Mouse (Mus musculus): ENCODE measurements around the gene Gm49450. TPM values are rescaled to one million over a fixed set of nuclear protein-coding genes. Genes with fewer than 3 reads are reported as not detected.
"Not testable (repeated sequence)": the region's sequence is repeated elsewhere in the genome, so short reads cannot be mapped to it uniquely, and the experiment has no call there.

Gm49450 gene
- polyA plus RNA-seq, 1 experiment from 2014 or later = not detected

GRCm38 (mm10) chr15:98928598-98929240 is 24.6 kb downstream of the Gm49450 start:
- Histone ChIP-seq H3K4me1 (peaks cover 23% of the 10 kb centered on the region), H3K36me3 (replicated peaks) (peaks cover 15% of the 10 kb centered on the region), H3K9ac (no peak overlapping the region), H3K4me3 (replicated peaks) (no peak overlapping the region), H3K4me2 (no peak overlapping the region), H3K9me3 (no peaks in the 10 kb centered on the region), H3K27me3 (no peaks in the 10 kb centered on the region), H3K27ac (peak overlapping the region; percentile 56; the same call in 1 of the 2 replicates)
- peak; percentile 28 for ATAC-seq (ENCODE audit: low FRiP score)
- 17% methylated on average over 13 of the region's 13 CpGs for WGBS

- Histone ChIP-seq H3K4me2 (no peak overlapping the region), H3K27ac (no peak overlapping the region), H3K36me3 (replicated peaks) (peaks cover 15% of the 10 kb centered on the region), H3K9ac (no peak overlapping the region), H3K9me3 (no peaks in the 10 kb centered on the region), H3K4me3 (replicated peaks) (no peak overlapping the region), H3K27me3 (no peaks in the 10 kb centered on the region), H3K4me1 (peaks cover 18% of the 10 kb centered on the region)
- no peak for ATAC-seq (ENCODE audit: low FRiP score)
- 79% methylated on average over 5 of the region's 5 CpGs for WGBS
Observed at GRCm38 (mm10) chr15:98927566-98927965, 25.8 kb downstream of the Gm49450 start.

GRCm38 (mm10) chr15:98924682-98925081 is 28.7 kb downstream of the Gm49450 start:
- Histone ChIP-seq H3K4me3 (replicated peaks) (no peak overlapping the region), H3K4me2 (no peak overlapping the region), H3K9me3 (no peaks in the 10 kb centered on the region), H3K36me3 (replicated peaks) (peaks cover 4% of the 10 kb centered on the region; the same call in 1 of the 2 replicates), H3K4me1 (peaks cover 8% of the 10 kb centered on the region; the same call in 1 of the 2 replicates), H3K27me3 (no peaks in the 10 kb centered on the region), H3K27ac (no peak overlapping the region), H3K9ac (no peak overlapping the region)
- ATAC-seq (ENCODE audit: low FRiP score) = no peak
- 81% methylated on average over 3 of the region's 3 CpGs for WGBS

- no peak overlapping the region for H3K27ac ChIP-seq
- H3K36me3 ChIP-seq (replicated peaks) = peaks cover 4% of the 10 kb centered on the region; the same call in 1 of the 2 replicates
- H3K4me3 ChIP-seq (replicated peaks) = no peak overlapping the region
- H3K9ac ChIP-seq = no peak overlapping the region
- ATAC-seq (ENCODE audit: low FRiP score) = no peak
- H3K4me2 ChIP-seq = no peak overlapping the region
- peaks cover 4% of the 10 kb centered on the region; the same call in 1 of the 2 replicates for H3K4me1 ChIP-seq
- H3K27me3 ChIP-seq = no peaks in the 10 kb centered on the region
- H3K9me3 ChIP-seq = no peaks in the 10 kb centered on the region
- 86% methylated on average over 2 of the region's 2 CpGs for WGBS
Observed at GRCm38 (mm10) chr15:98923031-98923537, 30.3 kb downstream of the Gm49450 start.

- no peaks in the 10 kb centered on the region for H3K9me3 ChIP-seq
- no peak overlapping the region for H3K4me2 ChIP-seq
- peaks cover 4% of the 10 kb centered on the region; the same call in 1 of the 2 replicates for H3K4me1 ChIP-seq
- no peak overlapping the region for H3K4me3 ChIP-seq (replicated peaks)
- no peaks in the 10 kb centered on the region for H3K27me3 ChIP-seq
- H3K36me3 ChIP-seq (replicated peaks) = peaks cover 4% of the 10 kb centered on the region; the same call in 1 of the 2 replicates
- ATAC-seq (ENCODE audit: low FRiP score) = no peak
- H3K27ac ChIP-seq = no peak overlapping the region
- H3K9ac ChIP-seq = no peak overlapping the region
- WGBS = 62% methylated on average over 3 of the region's 3 CpGs
Observed at GRCm38 (mm10) chr15:98922581-98922980, 30.8 kb downstream of the Gm49450 start.

GRCm38 (mm10) chr15:98921510-98921909 is 31.8 kb downstream of the Gm49450 start:
- no peaks in the 10 kb centered on the region for H3K9me3 ChIP-seq
- no peak overlapping the region for H3K27ac ChIP-seq
- peaks cover 10% of the 10 kb centered on the region for H3K4me1 ChIP-seq
- H3K27me3 ChIP-seq = no peaks in the 10 kb centered on the region
- ATAC-seq (ENCODE audit: low FRiP score) = no peak
- 74% methylated on average over 5 of the region's 5 CpGs for WGBS
- H3K36me3 ChIP-seq (replicated peaks) = peaks cover 4% of the 10 kb centered on the region; the same call in 1 of the 2 replicates
- no peak overlapping the region for H3K4me3 ChIP-seq (replicated peaks)
- no peak overlapping the region for H3K4me2 ChIP-seq
- H3K9ac ChIP-seq = no peak overlapping the region

- H3K27ac ChIP-seq = peak overlapping the region; percentile 48
Observed at GRCm38 (mm10) chr15:98918499-98918895, 34.9 kb downstream of the Gm49450 start.

GRCm38 (mm10) chr15:98917538-98918498 is 35.5 kb downstream of the Gm49450 start, which contains the start of gene Lmbr1l:
TSS of gene Lmbr1l (minus strand) at chr15:98918231.
- no peaks in the 10 kb centered on the region for H3K27me3 ChIP-seq
- peak within 1 kb of the TSS; percentile 88 for H3K4me2 ChIP-seq
- peak; percentile 99 for ATAC-seq (ENCODE audit: low FRiP score)
- whole genome bisulfite sequencing = under 1% methylated on average over 82 of the region's 82 CpGs
- H3K4me3 ChIP-seq (replicated peaks) = peak within 1 kb of the TSS; percentile 86
- H3K9ac ChIP-seq = peak within 1 kb of the TSS; percentile 84
- H3K27ac ChIP-seq = peak within 1 kb of the TSS; percentile 95
- H3K36me3 ChIP-seq (replicated peaks) = peaks cover 21% of the 10 kb centered on the region
- H3K4me1 ChIP-seq = peaks cover 27% of the 10 kb centered on the region
- no peaks in the 10 kb centered on the region for H3K9me3 ChIP-seq

More at GRCm38 (mm10) chr15:98918499-98918895, 34.9 kb downstream of the Gm49450 start:
- not testable (repeated sequence) for ATAC-seq (ENCODE audit: low FRiP score); H3K27me3 ChIP-seq; H3K9me3 ChIP-seq
- 31% methylated on average over 8 of the region's 8 CpGs for WGBS
- peak overlapping the region; percentile 58 for H3K4me2 ChIP-seq
- H3K9ac ChIP-seq = peak overlapping the region; percentile 40; the same call in 1 of the 2 replicates
- H3K36me3 ChIP-seq (replicated peaks) = peaks cover 14% of the 10 kb centered on the region
- peak overlapping the region; percentile 86 for H3K4me3 ChIP-seq (replicated peaks)
- H3K4me1 ChIP-seq = peaks cover 27% of the 10 kb centered on the region

- peak overlapping the region; percentile 95 for H3K27ac ChIP-seq
- H3K27me3 ChIP-seq = no peaks in the 10 kb centered on the region
- ATAC-seq (ENCODE audit: low FRiP score) = no peak
- 2% methylated on average over 14 of the region's 14 CpGs for WGBS
- peaks cover 28% of the 10 kb centered on the region for H3K36me3 ChIP-seq (replicated peaks)
- peak overlapping the region; percentile 86 for H3K4me3 ChIP-seq (replicated peaks)
- H3K4me2 ChIP-seq = peak overlapping the region; percentile 88
- H3K9ac ChIP-seq = peak overlapping the region; percentile 84
- H3K9me3 ChIP-seq = no peaks in the 10 kb centered on the region
- peaks cover 27% of the 10 kb centered on the region for H3K4me1 ChIP-seq
Observed at GRCm38 (mm10) chr15:98917091-98917490, 36.3 kb downstream of the Gm49450 start.

- Histone ChIP-seq H3K27ac (no peak overlapping the region), H3K27me3 (no peaks in the 10 kb centered on the region), H3K9ac (peak overlapping the region; percentile 84), H3K36me3 (replicated peaks) (peaks cover 39% of the 10 kb centered on the region), H3K4me1 (peaks cover 27% of the 10 kb centered on the region), H3K4me3 (replicated peaks) (peak overlapping the region; percentile 86), H3K9me3 (no peaks in the 10 kb centered on the region), H3K4me2 (peak overlapping the region; percentile 88)
- WGBS = 93% methylated on average over 4 of the region's 4 CpGs
- ATAC-seq (ENCODE audit: low FRiP score) = no peak
Observed at GRCm38 (mm10) chr15:98916016-98916415, 37.3 kb downstream of the Gm49450 start.

GRCm38 (mm10) chr15:98914903-98915302 is 38.4 kb downstream of the Gm49450 start:
- no peaks in the 10 kb centered on the region for H3K27me3 ChIP-seq
- H3K36me3 ChIP-seq (replicated peaks) = peaks cover 50% of the 10 kb centered on the region
- H3K9me3 ChIP-seq = no peaks in the 10 kb centered on the region
- H3K9ac ChIP-seq = no peak overlapping the region
- peaks cover 27% of the 10 kb centered on the region for H3K4me1 ChIP-seq
- ATAC-seq (ENCODE audit: low FRiP score) = no peak
- no peak overlapping the region for H3K4me2 ChIP-seq
- H3K27ac ChIP-seq = no peak overlapping the region
- no peak overlapping the region for H3K4me3 ChIP-seq (replicated peaks)
- 92% methylated on average over 6 of the region's 6 CpGs for WGBS

GRCm38 (mm10) chr15:98904692-98905091 is 48.7 kb downstream of the Gm49450 start:
- Histone ChIP-seq H3K9me3 (no peaks in the 10 kb centered on the region), H3K4me3 (replicated peaks) (no peak overlapping the region), H3K27me3 (peaks cover 11% of the 10 kb centered on the region; the same call in 1 of the 2 replicates), H3K36me3 (replicated peaks) (peaks cover 66% of the 10 kb centered on the region), H3K27ac (no peak overlapping the region), H3K9ac (no peak overlapping the region), H3K4me1 (no peaks in the 10 kb centered on the region), H3K4me2 (no peak overlapping the region)
- 26% methylated on average over 10 of the region's 10 CpGs for WGBS
- peak; percentile 58; the same call in 1 of the 2 replicates for ATAC-seq (ENCODE audit: low FRiP score)

Measured in forebrain, embryonic 12.5 days (tissue).